Mouse (Mus musculus): Measurements from ENCODE around the gene Jarid2. TPM values are rescaled to one million over a fixed set of nuclear protein-coding genes. Genes with fewer than 3 reads are reported as not detected.
"Not testable (repeated sequence)": the region's sequence is repeated elsewhere in the genome, so short reads cannot be mapped to it uniquely, and the experiment has no call there.

The Jarid2 gene
- 14.0 and 16.9 TPM in 2 replicates for polyA plus RNA-seq (2012; rRNA removed)

DNA sequence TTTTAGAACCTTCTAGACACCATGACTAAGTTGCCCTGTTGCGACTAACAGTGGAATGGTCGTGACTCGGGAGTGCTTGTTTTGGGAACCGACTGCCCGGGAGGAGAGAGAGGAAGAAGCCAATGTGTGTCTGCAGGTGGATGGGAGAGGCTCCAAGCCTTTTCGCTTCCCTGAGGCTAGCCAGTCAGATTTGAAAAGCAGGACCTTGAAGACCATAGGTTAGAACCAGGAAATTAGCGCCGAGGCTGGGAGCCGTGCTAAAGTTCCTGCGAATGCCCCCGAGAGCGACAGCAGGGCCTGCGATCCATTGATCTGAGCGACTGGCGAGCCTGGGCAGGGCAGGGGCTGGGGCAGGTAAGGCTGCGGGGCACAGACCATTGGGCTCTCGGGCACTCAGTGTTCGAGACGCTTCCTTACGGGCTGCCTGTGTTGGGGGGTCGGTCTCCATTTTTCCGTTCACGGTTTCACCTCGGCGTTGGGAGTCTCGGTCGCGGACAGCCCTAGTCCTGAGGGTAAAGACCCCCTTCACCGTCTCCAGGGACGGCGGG lies at the start of gene Jarid2:
Gene Jarid2 (plus strand): TSS at position 51 of the 548 bp plus-strand sequence.
- DNase-seq (ENCODE audit: low read depth, low spot score), result no peak
- 7% methylated on average over 31 of the region's 31 CpGs for WGBS

DNA sequence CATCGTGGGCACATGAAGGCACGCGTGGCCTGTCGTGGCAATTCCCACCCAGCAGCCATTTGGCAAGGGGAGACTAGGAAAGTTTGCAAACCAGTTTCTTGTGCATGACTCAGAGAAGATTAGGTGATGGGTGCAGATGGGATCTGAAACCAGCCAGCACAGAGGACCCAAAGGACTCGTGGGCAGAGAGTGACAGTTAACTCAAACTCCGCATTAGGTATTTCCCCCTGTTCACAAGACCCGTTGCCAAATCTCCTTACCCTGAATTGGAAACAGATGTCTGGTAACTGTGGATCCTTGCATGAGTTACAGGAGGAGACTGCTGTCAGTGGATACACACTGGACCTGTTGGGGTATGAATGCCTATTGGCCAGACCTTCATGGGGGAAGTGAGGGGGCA lies 48.2 kb upstream of the Jarid2 start:
- 87% methylated on average over 7 of the region's 7 CpGs for WGBS
- DNase-seq (ENCODE audit: low read depth, low spot score), result no peak

DNA sequence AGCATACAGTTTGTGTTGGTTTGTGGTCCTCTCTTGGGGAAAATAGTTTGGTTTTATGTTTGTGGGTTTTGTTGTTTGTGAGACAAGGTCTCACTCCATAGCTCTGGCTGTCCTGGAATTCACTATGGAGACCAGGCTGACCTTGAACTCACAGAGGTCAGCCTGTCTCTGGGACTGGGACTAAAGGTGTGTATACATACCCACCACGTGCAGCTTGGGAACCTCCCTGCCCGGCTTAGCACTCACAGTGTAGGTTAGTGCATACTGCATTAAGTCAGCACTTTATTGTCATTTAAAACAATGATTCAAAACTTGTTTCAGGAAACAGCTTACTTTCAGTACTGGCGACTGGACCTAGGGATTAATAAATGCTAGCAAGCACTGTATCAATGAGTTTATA lies 41.1 kb upstream of the Jarid2 start:
- 69% methylated on average over 3 of the region's 3 CpGs for WGBS
- DNase-seq (ENCODE audit: low read depth, low spot score), result no peak

DNA sequence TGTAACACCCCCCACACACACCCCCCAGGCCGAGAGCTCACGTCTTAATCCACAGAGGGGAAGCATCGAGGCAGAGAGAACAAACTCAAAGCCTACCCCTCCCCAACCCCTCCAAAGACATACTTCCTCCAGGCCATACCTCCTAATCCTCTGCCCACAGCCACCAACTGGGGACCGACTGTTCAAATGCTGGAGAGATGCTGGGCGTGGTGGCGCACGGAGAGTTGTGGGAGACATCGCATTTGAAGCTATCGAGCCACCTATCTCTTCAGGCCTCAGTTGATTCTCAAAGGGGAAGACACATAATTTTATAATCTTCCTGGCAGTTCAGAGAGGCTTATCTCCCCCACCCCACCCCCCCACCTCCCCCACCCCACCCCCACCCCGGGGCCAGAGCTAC lies 31.6 kb upstream of the Jarid2 start:
- no peak for DNase-seq (ENCODE audit: low read depth, low spot score)
- 89% methylated on average over 10 of the region's 10 CpGs for WGBS

DNA sequence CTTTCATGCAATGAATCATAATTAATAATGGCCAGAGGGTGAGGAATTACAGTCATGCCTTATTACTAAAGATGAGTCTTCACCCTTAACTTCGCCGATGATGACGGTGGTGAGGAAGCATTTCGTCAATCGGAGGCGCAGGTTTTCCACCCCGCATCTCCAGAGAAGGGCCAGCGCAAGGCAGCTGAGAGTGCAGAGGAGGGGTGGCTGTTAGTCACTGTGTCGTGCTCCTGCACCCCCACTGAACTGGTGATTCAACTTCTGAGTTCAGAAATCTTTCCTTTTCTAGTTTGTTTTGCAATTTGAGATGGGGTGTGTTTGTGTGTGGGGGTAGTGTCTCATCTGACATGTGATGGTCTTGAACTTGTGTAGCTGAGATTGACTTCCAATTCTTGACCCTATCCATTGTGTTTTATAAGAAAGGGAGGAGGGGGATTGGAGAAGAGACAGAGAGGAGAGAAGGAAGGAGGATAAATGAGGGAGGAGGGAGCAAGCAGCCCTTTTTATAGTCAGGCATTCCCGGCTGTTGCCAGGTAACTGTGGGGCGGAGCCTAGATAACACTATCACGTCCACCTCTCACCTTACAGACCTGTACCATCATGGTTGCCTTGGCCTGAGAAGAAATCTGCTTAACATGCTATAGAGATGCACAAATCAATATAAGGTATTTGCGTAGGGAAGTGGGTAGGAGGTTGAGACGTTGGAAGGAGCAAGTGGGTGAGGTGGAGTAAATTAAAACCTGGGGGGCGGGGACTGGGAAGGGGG lies 25.1 kb upstream of the Jarid2 start:
- 79% methylated on average over 15 of the region's 15 CpGs for WGBS
- no peak for DNase-seq (ENCODE audit: low read depth, low spot score)

DNA sequence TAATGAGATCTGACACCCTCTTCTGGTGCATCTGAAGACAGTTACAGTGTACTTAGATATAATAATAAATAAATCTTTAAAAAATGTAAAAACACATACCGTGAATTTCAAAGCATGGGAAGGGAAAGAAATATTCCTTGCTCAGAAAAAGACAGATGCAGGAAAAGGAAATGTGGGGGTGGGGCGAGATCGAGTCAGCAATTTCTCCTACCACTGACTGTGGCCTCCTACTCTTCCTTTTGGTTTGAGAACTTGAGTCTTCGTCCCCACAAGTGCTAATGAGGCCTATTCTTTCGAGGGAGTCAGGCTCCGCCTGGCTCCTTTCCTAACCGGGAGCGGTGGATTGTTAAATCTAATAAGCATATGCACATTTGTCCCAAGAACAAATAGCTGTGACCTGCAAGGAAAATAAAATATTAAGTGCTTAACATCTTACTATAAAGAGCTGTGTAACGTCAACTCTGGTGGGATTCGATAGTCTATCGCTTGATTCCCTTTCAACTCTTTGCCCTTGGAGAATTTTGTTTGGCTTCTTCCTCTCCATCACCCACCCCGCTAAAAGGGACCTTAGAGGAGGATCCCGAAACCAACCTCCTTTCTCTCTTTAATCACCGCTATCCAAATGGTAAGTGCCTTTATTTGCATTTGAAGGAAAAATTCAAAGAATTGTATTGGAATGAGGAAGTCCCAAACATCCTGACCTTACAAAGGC lies 24.1 kb upstream of the Jarid2 start:
- DNase-seq (ENCODE audit: low read depth, low spot score), result no peak
- WGBS, result 86% methylated on average over 14 of the region's 14 CpGs

DNA sequence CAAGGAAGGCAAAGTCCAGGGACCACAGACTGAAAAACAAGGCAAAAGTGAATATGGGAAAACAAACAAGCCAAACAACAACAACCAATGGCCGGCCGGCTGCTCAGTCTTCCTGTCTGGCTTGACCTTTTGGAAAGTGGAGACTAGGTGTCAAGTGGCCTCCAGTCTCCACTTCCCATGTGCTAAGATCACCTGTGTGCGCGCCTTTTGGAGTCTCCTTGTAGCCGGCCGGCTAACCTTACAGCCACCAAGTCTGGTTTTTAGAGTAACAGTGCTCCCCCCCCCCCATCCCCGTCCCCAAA lies 23.6 kb upstream of the Jarid2 start:
- no peak for DNase-seq (ENCODE audit: low read depth, low spot score)
- 95% methylated on average over 7 of the region's 7 CpGs for WGBS

DNA sequence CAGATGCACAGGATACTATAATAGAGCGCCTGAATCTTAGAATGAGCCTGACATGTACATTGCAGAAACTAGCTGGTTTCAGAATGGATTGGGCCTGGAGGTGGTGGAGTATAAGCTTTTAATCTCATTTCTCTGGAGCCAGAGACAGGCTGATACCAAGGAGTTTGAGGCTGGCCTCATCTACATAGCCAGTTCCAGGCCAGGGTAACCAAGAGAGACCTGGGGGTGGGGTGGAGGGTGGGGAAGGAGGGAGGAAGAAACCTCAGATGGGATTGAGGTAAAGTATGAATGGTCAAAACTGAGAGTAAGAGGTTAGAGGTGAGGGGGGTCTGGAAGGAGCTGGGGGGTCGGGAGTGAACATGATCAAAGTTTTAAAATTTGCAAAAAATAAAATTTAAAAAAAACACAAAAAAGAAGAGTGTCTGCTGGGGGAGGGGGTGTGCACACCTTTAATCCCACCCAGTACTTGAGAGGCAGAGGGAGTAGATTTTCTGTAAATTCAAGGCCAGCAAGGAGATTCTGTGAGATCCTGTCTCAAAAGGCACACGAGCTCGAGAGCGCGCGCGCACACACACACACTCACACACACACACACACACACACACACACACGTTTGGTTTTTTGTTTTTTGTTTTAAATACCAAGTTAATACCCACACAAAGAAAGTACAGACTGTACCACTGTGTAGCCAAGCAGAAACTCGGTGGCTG lies 22.9 kb upstream of the Jarid2 start:
- no peak for DNase-seq (ENCODE audit: low read depth, low spot score)
- 84% methylated on average over 10 of the region's 10 CpGs for WGBS

DNA sequence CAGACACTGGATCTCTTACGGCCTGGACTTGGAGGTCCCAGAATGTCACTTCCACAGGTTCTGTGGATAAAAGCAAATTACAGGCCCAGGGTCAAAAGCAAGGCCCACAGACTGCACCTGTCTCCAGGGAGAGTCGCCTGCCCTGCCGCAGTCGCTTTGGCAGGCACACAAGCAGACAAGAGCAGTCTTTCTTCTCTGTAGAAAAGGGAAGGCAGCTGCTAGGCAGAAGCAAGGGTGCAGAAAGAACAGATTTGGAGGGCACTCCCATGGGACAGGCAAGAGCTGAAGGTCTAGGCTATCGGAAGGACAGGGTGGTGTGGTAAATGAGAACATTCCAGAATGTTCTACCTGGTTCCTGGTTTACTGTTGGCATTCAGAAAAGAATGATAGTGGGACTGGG lies 22.1 kb upstream of the Jarid2 start:
- WGBS, result 80% methylated on average over 5 of the region's 5 CpGs

DNA sequence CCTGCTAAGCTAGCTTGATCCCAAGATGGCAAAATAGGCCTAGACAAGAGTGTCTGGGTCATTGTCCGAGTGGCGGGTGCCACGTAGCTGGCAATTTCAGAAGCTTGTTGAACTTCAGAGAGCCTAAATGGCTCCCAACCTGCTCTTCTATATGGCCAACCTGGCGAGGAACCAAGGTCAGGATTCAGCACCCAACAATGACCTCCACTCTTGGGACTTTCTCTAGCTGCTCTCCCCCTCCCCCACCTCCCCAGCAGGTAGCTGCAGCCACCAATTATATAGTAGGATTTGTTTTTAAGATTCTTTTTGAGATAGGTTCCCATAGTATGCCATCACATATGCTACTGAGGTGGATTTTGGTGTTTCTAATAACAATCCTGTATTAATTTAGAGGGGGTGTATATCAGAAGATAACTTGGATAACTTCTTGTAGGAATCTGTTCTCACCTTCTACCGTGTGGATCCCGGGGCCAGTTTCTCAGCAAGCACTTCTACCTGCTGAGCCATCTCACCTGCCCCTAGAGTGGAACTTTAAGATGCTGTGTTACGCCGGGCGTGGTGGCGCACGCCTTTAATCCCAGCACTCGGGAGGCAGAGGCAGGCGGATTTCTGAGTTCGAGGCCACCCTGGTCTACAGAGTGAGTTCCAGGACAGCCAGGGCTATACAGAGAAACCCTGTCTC lies 20.8 kb upstream of the Jarid2 start:
- no peak for DNase-seq (ENCODE audit: low read depth, low spot score)
- WGBS, result 95% methylated on average over 14 of the region's 14 CpGs

More for the DNA sequence above, 22.1 kb upstream of the Jarid2 start:
- no peak for DNase-seq (ENCODE audit: low read depth, low spot score)

DNA sequence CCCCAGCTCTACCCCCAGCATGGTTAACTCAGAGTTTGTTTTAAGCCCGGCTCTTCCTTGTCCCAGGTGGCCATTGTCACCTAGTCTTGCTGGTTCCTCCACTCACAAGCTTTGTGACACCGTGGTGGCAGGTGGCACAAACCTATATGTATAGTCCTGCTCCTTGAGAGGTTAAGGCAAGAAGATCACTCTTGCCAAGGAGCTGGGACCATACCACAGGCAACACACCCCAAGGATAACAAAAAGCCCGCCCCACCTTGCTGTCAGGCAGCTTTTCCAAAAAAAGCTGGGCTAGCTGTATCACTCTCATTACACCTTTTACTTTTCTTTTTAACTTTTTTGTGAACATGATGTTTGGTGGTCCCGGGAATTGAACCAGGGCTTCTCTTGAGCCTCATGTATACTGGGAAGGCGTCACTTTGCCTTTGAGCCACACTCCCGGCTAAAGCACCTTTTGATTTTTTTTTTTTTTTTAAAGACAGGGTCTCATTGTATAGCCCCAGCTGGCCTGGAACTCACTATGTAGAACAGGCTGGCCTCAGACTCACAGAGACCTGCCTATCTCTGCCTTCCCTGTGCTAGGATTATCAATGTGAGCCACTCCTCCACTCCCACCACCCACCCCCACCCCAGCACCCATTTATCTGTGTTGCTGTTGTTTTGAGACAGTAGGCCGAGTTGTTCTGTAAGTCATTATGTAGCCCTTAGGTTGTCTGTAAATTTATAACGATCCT lies 19.4 kb upstream of the Jarid2 start:
- 73% methylated on average over 8 of the region's 8 CpGs for WGBS

DNA sequence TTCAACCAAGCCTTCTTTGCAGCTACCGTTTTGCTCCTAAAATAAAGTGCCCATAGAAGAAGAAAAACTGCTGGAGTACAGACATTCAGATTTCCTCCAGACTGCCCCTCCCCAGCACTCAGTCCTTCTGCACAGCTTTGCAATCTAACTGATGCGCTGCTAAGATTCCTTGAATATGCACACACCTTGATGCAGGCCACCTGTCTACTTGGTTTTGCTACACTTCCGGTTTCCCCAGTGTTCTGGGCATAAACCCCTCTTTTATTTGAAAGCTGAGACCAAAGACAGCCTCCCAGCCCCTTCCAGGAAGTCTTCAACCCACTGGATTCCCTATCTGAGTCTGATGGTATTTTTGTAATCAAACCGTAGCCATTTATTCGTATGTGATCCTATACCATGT lies 18.2 kb upstream of the Jarid2 start:
- WGBS, result 73% methylated on average over 5 of the region's 5 CpGs

More for the DNA sequence above, 19.4 kb upstream of the Jarid2 start:
- DNase-seq (ENCODE audit: low read depth, low spot score), result no peak

DNA sequence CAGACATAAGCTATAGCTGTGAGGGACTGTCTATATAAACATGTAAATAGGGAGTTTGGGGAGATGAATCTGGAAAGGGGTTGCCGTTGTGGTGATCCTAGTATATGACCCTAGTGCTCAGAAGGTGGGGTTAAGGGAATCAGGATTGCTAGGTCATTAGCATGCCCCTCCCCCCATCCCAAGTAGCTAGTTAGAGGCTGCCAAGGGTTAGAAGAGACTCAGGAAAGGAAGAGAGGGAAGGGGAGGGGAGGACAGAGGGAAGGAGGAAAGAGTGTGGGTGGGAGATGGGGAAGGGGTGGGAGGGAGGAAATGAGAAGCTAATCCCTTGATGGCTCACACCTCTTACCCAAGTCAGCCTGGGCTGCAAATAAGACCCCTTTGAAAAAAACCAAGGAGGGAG lies 17.4 kb upstream of the Jarid2 start:
- 75% methylated on average over 1 of the region's 1 CpGs for WGBS
- DNase-seq (ENCODE audit: low read depth, low spot score), result no peak

More for the DNA sequence above, 18.2 kb upstream of the Jarid2 start:
- DNase-seq (ENCODE audit: low read depth, low spot score), result no peak

DNA sequence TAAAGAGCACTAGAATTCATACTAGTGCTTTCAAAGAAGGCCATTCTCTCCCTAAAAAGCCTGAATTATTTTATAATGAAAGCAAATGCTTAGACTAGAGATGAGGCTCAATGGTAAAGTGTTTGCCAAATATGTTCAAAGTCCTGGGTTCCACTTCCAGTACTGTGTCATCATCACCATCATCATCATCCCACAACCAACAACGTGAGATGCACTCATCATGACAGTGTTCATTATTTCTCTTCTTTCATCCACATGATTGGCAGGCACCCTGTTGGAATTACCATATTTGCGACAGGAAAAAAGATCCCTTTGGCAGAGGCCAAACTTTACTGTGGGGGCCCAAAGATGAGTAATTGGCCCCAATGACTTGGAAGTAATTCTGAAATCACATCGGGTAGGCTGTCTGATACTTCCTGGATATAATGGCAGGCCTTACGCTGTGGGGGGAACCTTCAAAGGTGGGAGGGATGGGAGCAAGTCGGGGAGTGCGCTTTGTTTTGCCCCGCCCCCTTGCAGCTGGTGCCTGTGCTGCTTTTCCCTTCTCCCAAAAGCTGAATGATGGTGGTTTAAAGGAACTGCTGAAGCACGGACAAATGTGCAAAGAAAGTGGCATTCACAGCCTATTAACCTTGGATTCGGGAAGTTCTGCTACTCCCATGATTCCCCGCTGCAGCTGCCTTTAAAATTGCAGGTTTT lies 13.9 kb upstream of the Jarid2 start:
- WGBS, result 66% methylated on average over 10 of the region's 10 CpGs
- no peak for DNase-seq (ENCODE audit: low read depth, low spot score)

DNA sequence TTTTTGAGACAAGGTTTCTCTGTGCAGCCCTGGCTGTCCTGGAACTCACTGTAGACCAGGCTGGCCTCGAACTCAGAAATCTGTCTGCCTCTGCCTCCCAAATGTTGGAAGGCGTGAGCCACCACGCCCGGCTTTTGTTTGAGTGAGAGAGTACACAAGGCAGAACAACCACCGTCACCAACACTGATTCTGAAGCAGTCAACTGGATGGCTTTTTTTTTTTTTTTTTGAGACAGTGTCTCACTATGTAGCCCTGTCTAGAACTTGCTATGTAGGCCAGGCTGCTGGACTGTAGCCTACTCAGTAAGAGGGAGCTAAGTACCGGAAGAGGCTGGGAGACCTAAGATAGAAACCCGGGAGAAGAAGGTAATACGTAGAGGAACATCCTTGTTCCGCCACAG lies 11.4 kb upstream of the Jarid2 start:
- no peak for DNase-seq (ENCODE audit: low read depth, low spot score)
- WGBS, result 93% methylated on average over 9 of the region's 9 CpGs

DNA sequence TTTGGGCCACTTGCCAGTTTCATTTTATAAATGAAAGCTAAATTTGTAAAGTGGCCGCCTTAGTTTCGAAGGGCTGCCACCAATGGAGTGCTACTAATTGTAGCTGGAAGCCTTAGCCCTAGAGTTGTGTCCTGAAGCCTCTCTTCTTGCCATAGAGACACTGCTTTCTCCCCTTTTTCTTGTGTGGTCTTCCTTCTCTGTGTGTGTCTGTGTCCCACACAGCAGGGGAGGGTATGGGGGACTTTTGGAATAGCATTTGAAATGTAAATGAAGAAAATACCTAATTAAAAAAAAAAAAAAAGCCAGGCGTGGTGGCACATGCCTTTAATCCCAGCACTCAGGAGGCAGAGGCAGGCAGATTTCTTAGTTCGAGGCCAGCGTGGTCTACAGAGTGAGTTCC lies 10.8 kb upstream of the Jarid2 start:
- not testable (repeated sequence) for DNase-seq (ENCODE audit: low read depth, low spot score)
- 94% methylated on average over 5 of the region's 5 CpGs for WGBS

DNA sequence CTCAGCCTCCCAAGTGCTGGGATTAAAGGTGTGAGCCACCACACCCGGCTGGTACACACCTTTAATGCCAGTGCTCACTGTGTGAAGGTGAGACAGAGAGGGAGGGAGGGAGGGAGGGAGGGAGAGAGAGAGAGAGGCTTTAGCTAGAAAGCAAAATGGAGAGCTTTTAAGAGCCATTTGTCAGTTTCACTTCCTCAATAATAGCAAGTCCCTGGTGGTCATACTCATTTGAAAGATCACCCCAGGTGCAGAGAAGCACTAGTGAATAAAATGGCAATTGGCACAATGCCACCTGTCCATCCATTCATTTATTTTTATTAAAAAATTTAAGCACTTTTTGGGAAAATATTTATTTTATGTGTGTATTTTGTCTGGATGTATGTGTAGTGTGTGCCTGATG lies 9.2 kb upstream of the Jarid2 start:
- 67% methylated on average over 1 of the region's 1 CpGs for WGBS
- no peak for DNase-seq (ENCODE audit: low read depth, low spot score)

DNA sequence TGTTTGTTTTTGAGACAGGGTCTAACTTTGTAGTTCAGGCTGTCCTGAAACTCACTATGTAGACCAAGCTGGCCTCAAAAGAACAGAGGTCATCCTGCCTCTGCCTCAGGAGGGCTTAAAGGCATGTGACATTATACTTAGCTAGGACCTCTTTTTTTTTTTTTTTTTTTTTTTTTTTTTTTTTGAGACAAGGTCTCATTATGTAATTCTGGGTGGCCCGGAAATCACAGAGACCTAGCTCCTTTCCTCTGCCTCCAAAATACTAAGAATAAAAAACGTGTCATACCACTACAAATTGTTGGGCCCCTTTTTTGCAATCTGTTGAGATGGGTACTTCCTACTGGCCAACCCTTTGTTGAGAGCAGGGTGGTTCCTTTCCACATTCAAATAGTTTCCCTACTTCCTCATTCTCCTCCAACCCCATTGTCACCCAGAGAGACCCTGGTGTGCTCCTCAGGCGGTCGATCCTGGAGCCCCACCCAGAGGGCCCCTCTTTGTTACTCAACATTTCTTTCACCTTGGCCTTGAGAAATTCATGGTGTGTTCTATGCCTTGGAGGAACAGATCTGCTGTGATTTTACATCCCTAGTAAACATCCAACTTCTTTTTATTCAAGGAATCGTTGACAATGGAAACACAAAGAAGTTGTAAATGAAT lies 7.3 kb upstream of the Jarid2 start:
- DNase-seq (ENCODE audit: low read depth, low spot score), result no peak
- WGBS, result 58% methylated on average over 5 of the region's 5 CpGs

All from large intestine, adult 2 months (tissue).